Mouse (Mus musculus) limb, embryonic 11.5 days (tissue): ENCODE measurements around the gene Rab3ip. TPM values are rescaled to one million over a fixed set of nuclear protein-coding genes. Genes with fewer than 3 reads are reported as not detected.

Experiments
- ATAC-seq: fragments of 200-750 bp; cut with Nextera tagmentation; 2 replicates; pipeline ENCODE4 v1.8.0; 2017; ENCODE audit warnings: low read depth; ENCODE audit not compliant: insufficient number of reproducible peaks, low FRiP score, low TSS enrichment
- DNase-seq: peaks from one replicate; pipeline ENCODE4 v3.0.0-alpha.2; 2015; ENCODE audit warnings: low spot score
- H3K27ac ChIP-seq: fragments of 300-500 bp; sonication (generic); replicated peaks from 2 replicates; pipeline ENCODE4 v1.5.1; 2014; ENCODE audit warnings: low read depth, mild to moderate bottlenecking, low read length
- H3K27me3 ChIP-seq: fragments of 300-500 bp; sonication (generic); 2 replicates; pipeline ENCODE4 v1.6.1; 2014; ENCODE audit warnings: mild to moderate bottlenecking, low read length, mixed read lengths; ENCODE audit not compliant: control insufficient read depth, insufficient read depth
- H3K36me3 ChIP-seq: fragments of 300-500 bp; sonication (generic); 2 replicates; pipeline ENCODE4 v1.6.1; 2014; ENCODE audit warnings: mild to moderate bottlenecking, low read length, moderate library complexity, mixed read lengths; ENCODE audit not compliant: control insufficient read depth, insufficient read depth
- H3K4me1 ChIP-seq: fragments of 300-500 bp; sonication (generic); 2 replicates; pipeline ENCODE4 v1.6.1; 2014; ENCODE audit warnings: low read length, mixed read lengths; ENCODE audit not compliant: control insufficient read depth, insufficient read depth
- H3K4me2 ChIP-seq: fragments of 300-500 bp; sonication (generic); 2 replicates; pipeline ENCODE4 v1.6.1; 2014; ENCODE audit warnings: low read depth, mild to moderate bottlenecking, moderate library complexity; ENCODE audit not compliant: severe bottlenecking
- H3K4me3 ChIP-seq: fragments of 300-500 bp; sonication (generic); 2 replicates; pipeline ENCODE4 v1.5.1; 2014; ENCODE audit warnings: low read depth, low read length
- H3K9ac ChIP-seq: fragments of 300-500 bp; sonication (generic); 2 replicates; pipeline ENCODE4 v1.6.1; 2014; ENCODE audit warnings: mild to moderate bottlenecking, low read length
- H3K9me3 ChIP-seq: fragments of 300-500 bp; sonication (generic); 2 replicates; pipeline ENCODE4 v1.6.1; 2016; ENCODE audit warnings: low read length; ENCODE audit not compliant: control insufficient read depth
- WGBS: fragments of 180-500 bp; shearing (Covaris S2); extraction: QIAGEN DNeasy Blood & Tissue Kit; methylation state at CpG from one replicate; pipeline ENCODE4 v1.1.7; 2014; 5-methylcytosine and 5-hydroxymethylcytosine counted together
- polyA plus RNA-seq: library from polyadenylated mRNA; unstranded; fragments of >200 nt; fragmentation: Nextera tagmentation; extraction: Ambion mirVana; gene quantifications from 2 replicates; pipeline ENCODE4 v1.2.1, GENCODE M21; 2014

Gene Rab3ip
- 43.1 and 43.5 TPM in 2 replicates for polyA plus RNA-seq

GRCm38 (mm10) chr10:116950009-116950769, at the start of gene Rab3ip:
Gene Rab3ip, minus strand, starts transcription at chr10:116950769.
- H3K27ac ChIP-seq = peak within 1 kb of the TSS; percentile 10
- no peaks in the 10 kb centered on the region for H3K27me3 ChIP-seq
- peak; percentile 97 for DNase-seq
- H3K36me3 ChIP-seq = no peaks in the 10 kb centered on the region
- H3K4me1 ChIP-seq = peaks cover 4% of the 10 kb centered on the region; the same call in 1 of the 2 replicates
- peak within 1 kb of the TSS; percentile 56 for H3K4me2 ChIP-seq
- 0 out of 2 replicates have a peak, but pooled peaks cover 3% of the 10 kb centered on the region for H3K9me3 ChIP-seq
- peak within 1 kb of the TSS; percentile 60 for H3K4me3 ChIP-seq
- peak; percentile 86 for ATAC-seq
- H3K9ac ChIP-seq = peak within 1 kb of the TSS; percentile 68
- WGBS = under 1% methylated on average over 42 of the region's 103 CpGs

GRCm38 (mm10) chr10:116998716-116999455, 48.3 kb upstream of the Rab3ip start:
- Histone ChIP-seq H3K36me3 (no peaks in the 10 kb centered on the region), H3K4me1 (no peaks in the 10 kb centered on the region), H3K9ac (no peak overlapping the region), H3K4me2 (no peak overlapping the region), H3K27me3 (no peaks in the 10 kb centered on the region), H3K9me3 (no peaks in the 10 kb centered on the region), H3K27ac (no peak overlapping the region), H3K4me3 (no peak overlapping the region)
- ATAC-seq = no peak
- 88% methylated on average over 17 of the region's 17 CpGs for WGBS
- DNase-seq = no peak

DNA sequence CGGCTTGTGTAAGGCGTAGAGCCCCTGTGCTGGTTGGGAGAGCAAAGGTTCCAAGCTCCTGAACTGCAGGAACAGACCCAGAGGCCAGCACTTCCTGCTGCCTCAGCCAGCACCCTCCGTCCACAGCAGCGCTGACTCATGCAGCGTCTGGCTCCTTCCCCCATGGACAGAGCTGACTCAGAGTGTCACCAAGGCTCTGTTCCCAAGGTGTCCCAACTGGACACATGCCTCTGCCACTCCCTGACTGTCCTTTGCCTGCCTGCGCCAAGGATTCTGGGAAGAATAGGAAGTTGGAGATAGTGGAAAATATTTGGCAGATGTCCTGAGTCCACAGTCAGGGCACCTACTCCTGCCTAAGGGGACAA, 45.6 kb upstream of the Rab3ip start:
- Histone ChIP-seq H3K36me3 (no peaks in the 10 kb centered on the region), H3K4me2 (no peak overlapping the region), H3K27me3 (no peaks in the 10 kb centered on the region), H3K4me1 (no peaks in the 10 kb centered on the region), H3K9ac (no peak overlapping the region), H3K9me3 (no peaks in the 10 kb centered on the region), H3K27ac (no peak overlapping the region), H3K4me3 (no peak overlapping the region)
- ATAC-seq (no peak), DNase-seq (no peak)
- 73% methylated on average over 6 of the region's 6 CpGs for WGBS

DNA sequence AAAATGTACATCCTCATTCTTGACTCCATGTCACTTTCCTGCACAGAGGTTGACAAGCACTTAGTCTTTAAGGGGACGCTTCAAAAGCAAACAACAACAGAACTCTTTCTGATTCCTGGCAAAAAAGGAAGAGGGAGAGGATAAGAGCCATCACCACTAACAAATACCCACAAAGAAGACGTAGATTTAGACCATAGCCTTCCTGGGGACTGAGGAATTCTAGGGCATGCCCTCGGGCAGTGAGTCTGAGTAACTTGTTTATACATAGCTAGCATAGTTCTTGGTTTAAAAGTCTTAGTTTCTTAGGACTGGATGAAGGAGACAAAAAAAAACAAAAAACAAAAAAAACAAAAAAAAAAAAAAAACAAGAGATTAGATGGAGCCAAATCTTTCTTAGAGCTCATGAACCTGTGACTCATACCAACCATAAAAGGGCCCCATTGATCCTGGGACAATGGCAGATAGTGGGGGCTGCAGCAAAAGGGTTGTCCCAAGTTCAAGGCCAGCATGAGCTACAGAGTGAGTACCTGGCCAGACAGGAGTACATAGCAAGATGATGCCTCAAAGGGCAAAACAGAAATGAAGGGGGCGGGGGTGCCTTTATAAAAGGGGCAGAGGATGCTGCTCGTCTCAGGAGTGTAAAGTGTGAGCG, 45.1 kb upstream of the Rab3ip start:
- H3K4me2 ChIP-seq = no peak overlapping the region
- WGBS = 75% methylated on average over 6 of the region's 6 CpGs
- no peaks in the 10 kb centered on the region for H3K9me3 ChIP-seq
- no peaks in the 10 kb centered on the region for H3K27me3 ChIP-seq
- no peak overlapping the region for H3K9ac ChIP-seq
- no peaks in the 10 kb centered on the region for H3K4me1 ChIP-seq
- no peak for ATAC-seq
- H3K27ac ChIP-seq = no peak overlapping the region
- H3K4me3 ChIP-seq = no peak overlapping the region
- no peaks in the 10 kb centered on the region for H3K36me3 ChIP-seq
- no peak for DNase-seq

- 85% methylated on average over 5 of the region's 5 CpGs for WGBS
- ATAC-seq = no peak
- Histone ChIP-seq H3K9ac (no peak overlapping the region), H3K4me1 (no peaks in the 10 kb centered on the region), H3K27me3 (no peaks in the 10 kb centered on the region), H3K4me3 (no peak overlapping the region), H3K4me2 (no peak overlapping the region), H3K27ac (no peak overlapping the region), H3K9me3 (no peaks in the 10 kb centered on the region), H3K36me3 (no peaks in the 10 kb centered on the region)
- DNase-seq = no peak
Measured at GRCm38 (mm10) chr10:116995162-116995561, 44.6 kb upstream of the Rab3ip start.

- Histone ChIP-seq H3K27ac (no peak overlapping the region), H3K36me3 (no peaks in the 10 kb centered on the region), H3K4me2 (no peak overlapping the region), H3K4me3 (no peak overlapping the region), H3K27me3 (no peaks in the 10 kb centered on the region), H3K4me1 (no peaks in the 10 kb centered on the region), H3K9ac (no peak overlapping the region), H3K9me3 (no peaks in the 10 kb centered on the region)
- 92% methylated on average over 8 of the region's 8 CpGs for WGBS
- no peak for ATAC-seq
- DNase-seq = no peak
Measured at GRCm38 (mm10) chr10:116993971-116994370, 43.4 kb upstream of the Rab3ip start.

GRCm38 (mm10) chr10:116986264-116987082, 35.9 kb upstream of the Rab3ip start, which contains the start of gene Best3:
Gene Best3, plus strand, starts transcription at chr10:116986314.
- H3K27ac ChIP-seq = no peak within 1 kb of the TSS

DNA sequence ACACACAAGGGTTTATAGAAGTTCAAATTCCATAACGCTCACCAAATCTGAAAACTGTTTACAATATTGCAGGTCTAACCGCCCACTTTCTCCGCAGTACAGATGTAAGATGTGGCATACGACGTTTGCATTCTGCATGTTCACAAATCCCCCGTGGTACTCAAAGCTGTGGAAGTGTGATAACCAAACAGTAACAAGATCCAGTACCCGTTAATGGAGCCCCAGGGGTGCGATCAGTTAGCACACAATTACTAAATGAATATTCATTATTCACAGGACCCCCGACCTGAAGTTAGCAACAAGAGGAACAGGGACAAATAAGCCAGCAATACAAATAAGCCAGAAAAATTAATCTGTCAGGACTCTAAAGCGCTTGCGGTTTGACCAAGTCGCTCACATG, 34.3 kb upstream of the Rab3ip start:
- Histone ChIP-seq H3K4me2 (no peak overlapping the region), H3K27me3 (no peaks in the 10 kb centered on the region), H3K9me3 (no peaks in the 10 kb centered on the region), H3K27ac (no peak overlapping the region), H3K36me3 (no peaks in the 10 kb centered on the region), H3K4me1 (peaks cover 5% of the 10 kb centered on the region; the same call in 1 of the 2 replicates), H3K9ac (no peak overlapping the region), H3K4me3 (no peak overlapping the region)
- WGBS = 67% methylated on average over 12 of the region's 12 CpGs
- no peak for DNase-seq
- ATAC-seq = no peak

More at GRCm38 (mm10) chr10:116986264-116987082, 35.9 kb upstream of the Rab3ip start, which contains the start of gene Best3:
- H3K27me3 ChIP-seq = no peaks in the 10 kb centered on the region
- H3K4me2 ChIP-seq = no peak within 1 kb of the TSS; the same call in 1 of the 2 replicates
- H3K9ac ChIP-seq = no peak within 1 kb of the TSS
- DNase-seq = no peak
- H3K36me3 ChIP-seq = no peaks in the 10 kb centered on the region
- WGBS = 46% methylated on average over 21 of the region's 21 CpGs
- peaks cover 5% of the 10 kb centered on the region; the same call in 1 of the 2 replicates for H3K4me1 ChIP-seq
- ATAC-seq = no peak
- H3K9me3 ChIP-seq = no peaks in the 10 kb centered on the region
- H3K4me3 ChIP-seq = no peak within 1 kb of the TSS
